Mouse (Mus musculus): ENCODE results near the gene Zfp385a. TPM values are rescaled to one million over a fixed set of nuclear protein-coding genes. Genes with fewer than 3 reads are reported as not detected.
"Not testable (repeated sequence)": the region's sequence is repeated elsewhere in the genome, so short reads cannot be mapped to it uniquely, and the experiment has no call there.

The Zfp385a gene
- polyA plus RNA-seq, 1 experiment from 2014 or later = 9.1 TPM

GRCm38 (mm10) chr15:103275943-103276342 is 64.0 kb downstream of the Zfp385a start:
- H3K9me3 ChIP-seq (ENCODE audit: control insufficient read depth, low read length); H3K4me3 ChIP-seq (ENCODE audit: control insufficient read depth in 1 of 2, insufficient read depth in 1 of 2, low read depth in 1 of 2, low read length in 2 of 2); H3K27ac ChIP-seq (replicated peaks in 1 of 2; ENCODE audit: control insufficient read depth in 1 of 2, insufficient read depth in 1 of 2, low read depth in 2 of 2, low read length in 2 of 2); H3K27me3 ChIP-seq (ENCODE audit: control insufficient read depth, insufficient read depth, low read length); ATAC-seq (ENCODE audit: insufficient number of reproducible peaks, insufficient read depth, low FRiP score, low read depth); H3K9ac ChIP-seq (ENCODE audit: low read length); H3K4me2 ChIP-seq (ENCODE audit: low read length): not testable (repeated sequence)
- 87% methylated on average over 3 of the region's 3 CpGs for WGBS
- peaks cover 0 to 15% of the 10 kb centered on the region in 2 experiments; a peak in 3 of 4 replicates for H3K4me1 ChIP-seq (ENCODE audit: control insufficient read depth in 2 of 2, insufficient read depth in 2 of 2, low read length in 2 of 2)
- H3K36me3 ChIP-seq (ENCODE audit: control insufficient read depth, insufficient read depth, low read length) = peaks cover 17% of the 10 kb centered on the region; the same call in 1 of the 2 replicates

- under 1% methylated on average over 38 of the region's 38 CpGs for whole genome bisulfite sequencing
- peak; percentile 97 for ATAC-seq (ENCODE audit: insufficient number of reproducible peaks, insufficient read depth, low FRiP score, low read depth)
Measured at GRCm38 (mm10) chr15:103272419-103273279, 67.2 kb downstream of the Zfp385a start, which contains the start of gene Copz1. TSS of gene Copz1 (plus strand) at chr15:103272714.

GRCm38 (mm10) chr15:103268903-103269302 is 71.0 kb downstream of the Zfp385a start:
- Histone ChIP-seq H3K4me3 (ENCODE audit: control insufficient read depth in 1 of 2, insufficient read depth in 1 of 2, low read depth in 1 of 2, low read length in 2 of 2) (no peak overlapping the region), H3K9me3 (ENCODE audit: control insufficient read depth, low read length) (no peaks in the 10 kb centered on the region), H3K4me1 (ENCODE audit: control insufficient read depth in 2 of 2, insufficient read depth in 2 of 2, low read length in 2 of 2) (peaks cover 0 to 7% of the 10 kb centered on the region in 2 experiments; a peak in 3 of 4 replicates), H3K36me3 (ENCODE audit: control insufficient read depth, insufficient read depth, low read length) (no peaks in the 10 kb centered on the region), H3K27ac (replicated peaks in 1 of 2; ENCODE audit: control insufficient read depth in 1 of 2, insufficient read depth in 1 of 2, low read depth in 2 of 2, low read length in 2 of 2) (no peak overlapping the region), H3K9ac (ENCODE audit: low read length) (no peak overlapping the region), H3K4me2 (ENCODE audit: low read length) (no peak overlapping the region), H3K27me3 (ENCODE audit: control insufficient read depth, insufficient read depth, low read length) (no peaks in the 10 kb centered on the region)
- WGBS = 78% methylated on average over 4 of the region's 4 CpGs
- no peak for ATAC-seq (ENCODE audit: insufficient number of reproducible peaks, insufficient read depth, low FRiP score, low read depth)

More at GRCm38 (mm10) chr15:103272419-103273279, 67.2 kb downstream of the Zfp385a start, which contains the start of gene Copz1:
- peaks cover 0 to 15% of the 10 kb centered on the region in 2 experiments; a peak in 3 of 4 replicates for H3K4me1 ChIP-seq (ENCODE audit: control insufficient read depth in 2 of 2, insufficient read depth in 2 of 2, low read length in 2 of 2)
- H3K27me3 ChIP-seq (ENCODE audit: control insufficient read depth, insufficient read depth, low read length) = no peaks in the 10 kb centered on the region
- H3K27ac ChIP-seq (replicated peaks in 1 of 2; ENCODE audit: control insufficient read depth in 1 of 2, insufficient read depth in 1 of 2, low read depth in 2 of 2, low read length in 2 of 2) = peak within 1 kb of the TSS; percentile 3 to 68; a peak in 3 of 4 replicates
- H3K4me2 ChIP-seq (ENCODE audit: low read length) = peak within 1 kb of the TSS; percentile 77
- H3K9ac ChIP-seq (ENCODE audit: low read length) = peak within 1 kb of the TSS; percentile 86
- H3K36me3 ChIP-seq (ENCODE audit: control insufficient read depth, insufficient read depth, low read length) = 0 out of 2 replicates have a peak, but pooled peaks cover 6% of the 10 kb centered on the region
- no peaks in the 10 kb centered on the region for H3K9me3 ChIP-seq (ENCODE audit: control insufficient read depth, low read length)
- H3K4me3 ChIP-seq (ENCODE audit: control insufficient read depth in 1 of 2, insufficient read depth in 1 of 2, low read depth in 1 of 2, low read length in 2 of 2) = peak within 1 kb of the TSS; percentile 79 to 87

DNA sequence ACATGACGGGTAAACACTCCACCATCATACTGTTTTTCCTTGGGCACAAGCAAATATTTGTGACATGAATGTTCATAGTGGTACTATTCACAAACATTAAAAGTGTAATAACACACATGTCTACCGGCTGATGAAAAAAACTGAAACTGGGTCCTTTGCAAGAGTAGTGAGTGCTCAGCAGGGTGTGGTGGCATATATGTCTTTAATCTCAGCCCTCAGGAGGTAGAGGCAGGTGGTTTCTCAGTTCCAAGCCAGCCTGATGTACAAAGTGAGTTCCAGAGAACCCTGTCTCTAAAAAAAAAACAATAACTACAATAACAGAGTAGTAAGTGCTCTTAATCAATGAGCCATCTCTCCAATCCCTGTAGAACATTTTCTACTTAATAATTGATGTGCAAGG is 75.1 kb downstream of the Zfp385a start:
- no peak overlapping the region for H3K27ac ChIP-seq (replicated peaks in 1 of 2; ENCODE audit: control insufficient read depth in 1 of 2, insufficient read depth in 1 of 2, low read depth in 2 of 2, low read length in 2 of 2)
- WGBS = 81% methylated on average over 2 of the region's 2 CpGs

More for the DNA sequence above, 75.1 kb downstream of the Zfp385a start:
- H3K4me1 ChIP-seq (ENCODE audit: control insufficient read depth in 2 of 2, insufficient read depth in 2 of 2, low read length in 2 of 2) = peaks cover 3 to 4% of the 10 kb centered on the region in 2 experiments; a peak in 3 of 4 replicates
- H3K36me3 ChIP-seq (ENCODE audit: control insufficient read depth, insufficient read depth, low read length) = no peaks in the 10 kb centered on the region
- no peaks in the 10 kb centered on the region for H3K27me3 ChIP-seq (ENCODE audit: control insufficient read depth, insufficient read depth, low read length)
- H3K9ac ChIP-seq (ENCODE audit: low read length) = no peak overlapping the region
- H3K4me2 ChIP-seq (ENCODE audit: low read length) = no peak overlapping the region
- no peak overlapping the region for H3K4me3 ChIP-seq (ENCODE audit: control insufficient read depth in 1 of 2, insufficient read depth in 1 of 2, low read depth in 1 of 2, low read length in 2 of 2)
- ATAC-seq (ENCODE audit: insufficient number of reproducible peaks, insufficient read depth, low FRiP score, low read depth) = no peak
- H3K9me3 ChIP-seq (ENCODE audit: control insufficient read depth, low read length) = no peaks in the 10 kb centered on the region

MicroRNA genes within 50 kb of the gene (microRNA counts, 519-probe panel; counts per million panel counts)
- microRNA mmu-miR-148b = 5,331 counts per million, percentile 83 among the panel's probes with 10 or more counts

Small RNA genes within 50 kb of the gene (microRNA-seq; reads per million reads assigned to microRNA genes)
- gene Mir148b (336 reads per million, percentile 68 among the genes with 10 or more reads in this experiment), gene Mir6963 (2.0 reads per million)

Other genes starting within 250 kb of the Zfp385a start
- gene Smug1, start 173.0 kb downstream of the Zfp385a start, polyA plus RNA-seq (2014; fragmentation: Nextera tagmentation; extraction: Ambion mirVana) = 17.8 and 18.6 TPM in 2 replicates
- 105 and 108 TPM in 2 replicates for gene Cbx5, start 100.3 kb downstream of the Zfp385a start, polyA plus RNA-seq (2014; fragmentation: Nextera tagmentation; extraction: Ambion mirVana)
- 425 and 457 TPM in 2 replicates for gene Hnrnpa1, start 99.7 kb downstream of the Zfp385a start, polyA plus RNA-seq (2014; fragmentation: Nextera tagmentation; extraction: Ambion mirVana)
- gene Nfe2, start 81.7 kb downstream of the Zfp385a start, polyA plus RNA-seq (2014; fragmentation: Nextera tagmentation; extraction: Ambion mirVana) = 1.8 and 2.2 TPM in 2 replicates
- 163 and 172 TPM in 2 replicates for gene Copz1, start 67.4 kb downstream of the Zfp385a start, polyA plus RNA-seq (2014; fragmentation: Nextera tagmentation; extraction: Ambion mirVana)
- 0.11 and 0.24 TPM in 2 replicates for gene Gpr84, start 29.5 kb downstream of the Zfp385a start, polyA plus RNA-seq (2014; fragmentation: Nextera tagmentation; extraction: Ambion mirVana)
- gene Itga5, start 26.7 kb upstream of the Zfp385a start, polyA plus RNA-seq (2014; fragmentation: Nextera tagmentation; extraction: Ambion mirVana) = 76.2 and 77.2 TPM in 2 replicates
- 37.1 and 41.3 TPM in 2 replicates for gene Gtsf1, start 90.4 kb upstream of the Zfp385a start, polyA plus RNA-seq (2014; fragmentation: Nextera tagmentation; extraction: Ambion mirVana)
- gene Gtsf2, start 108.4 kb upstream of the Zfp385a start, polyA plus RNA-seq (2014; fragmentation: Nextera tagmentation; extraction: Ambion mirVana) = not detected in 2 replicates
- gene Nckap1l, start 113.7 kb upstream of the Zfp385a start, polyA plus RNA-seq (2014; fragmentation: Nextera tagmentation; extraction: Ambion mirVana) = 1.9 and 3.3 TPM in 2 replicates
- gene Pde1b, start 162.9 kb upstream of the Zfp385a start, polyA plus RNA-seq (2014; fragmentation: Nextera tagmentation; extraction: Ambion mirVana) = 3.6 and 3.7 TPM in 2 replicates
- gene Ppp1r1a, start 197.9 kb upstream of the Zfp385a start, polyA plus RNA-seq (2014; fragmentation: Nextera tagmentation; extraction: Ambion mirVana) = 77.9 and 87.1 TPM in 2 replicates
- not detected in 2 replicates for gene Glycam1, start 225.0 kb upstream of the Zfp385a start, polyA plus RNA-seq (2014; fragmentation: Nextera tagmentation; extraction: Ambion mirVana)

All from heart, embryonic 14.5 days (tissue).